Mouse (Mus musculus) heart, postnatal 36 days (tissue): Measurements from ENCODE around the gene Rbbp8nl. TPM values are rescaled to one million over a fixed set of nuclear protein-coding genes. Genes with fewer than 3 reads are reported as not detected.
A peak's percentile ranks its signal among the peaks of the same experiment; 100 is the strongest.
"Not testable (repeated sequence)": the region's sequence is repeated elsewhere in the genome, so short reads cannot be mapped to it uniquely, and the experiment has no call there.

Experiments used
- DNase-seq, 2 experiments: peaks; one replicate each; pipeline ENCODE4 v3.0.0; 2021 to 2022
- intact Hi-C: fragments of 180-260 bp; cut with DNase I; formaldehyde crosslinking; loops from one replicate; pipeline ENCODE4 v1.15.1; 2025
- total RNA-seq, 2 experiments: library from RNA; stranded (reverse); gene quantifications; 2 replicates each; pipeline ENCODE4 v1.2.3; 2021

The Rbbp8nl gene
- total RNA-seq, 2 experiments from 2014 or later = not detected

GRCm38 (mm10) chr2:180259826-180260609 lies 29.7 kb downstream of the Rbbp8nl start:
- intact Hi-C loops = loop anchor here (2.0 to 5.0 kb wide), 2 partner anchors 13 to 143 kb away; partner anchors contain the start of genes Cables2 and Osbpl2
- not testable (repeated sequence) for DNase-seq

- intact Hi-C loops = loop anchor here (2.0 to 5.0 kb wide), 2 partner anchors 14 to 142 kb away; partner anchors contain the start of genes Cables2 and Osbpl2
- DNase-seq = not testable (repeated sequence)
Observed at GRCm38 (mm10) chr2:180258951-180259484, 30.7 kb downstream of the Rbbp8nl start.

GRCm38 (mm10) chr2:180257963-180258865 lies 31.5 kb downstream of the Rbbp8nl start:
- intact Hi-C loops = loop anchor here (2.0 to 5.0 kb wide), 2 partner anchors 15 to 141 kb away; partner anchors contain the start of genes Cables2 and Osbpl2

GRCm38 (mm10) chr2:180257001-180257521 lies 32.6 kb downstream of the Rbbp8nl start, which contains the start of gene Rps21:
TSS of gene Rps21 (plus strand) at chr2:180257377.
- intact Hi-C loops = loop anchor here (5.0 kb wide), 1 partner anchor 140 kb away; the partner anchor contains the start of gene Osbpl2
- peak; percentile 94 to 95 for DNase-seq

More at GRCm38 (mm10) chr2:180257963-180258865, 31.5 kb downstream of the Rbbp8nl start:
- no peak for DNase-seq

- no peak for DNase-seq
- intact Hi-C loops = loop anchor here (5.0 kb wide), 1 partner anchor 139 kb away; the partner anchor contains the start of gene Osbpl2
Observed at GRCm38 (mm10) chr2:180256296-180257000, 33.2 kb downstream of the Rbbp8nl start.

GRCm38 (mm10) chr2:180255701-180256100 lies 34.0 kb downstream of the Rbbp8nl start:
- intact Hi-C loops = loop anchor here (5.0 kb wide), 1 partner anchor 138 kb away; the partner anchor contains the start of gene Osbpl2
- DNase-seq = no peak

GRCm38 (mm10) chr2:180254436-180255209 lies 35.1 kb downstream of the Rbbp8nl start:
- no peak for DNase-seq
- intact Hi-C loops = loop anchor here (5.0 kb wide), 2 partner anchors 137 to 337 kb away; partner anchors contain the start of gene Osbpl2

GRCm38 (mm10) chr2:180251838-180252237 lies 37.8 kb downstream of the Rbbp8nl start:
- DNase-seq = no peak
- intact Hi-C loops = loop anchor here (1.0 to 5.0 kb wide), 5 partner anchors 23 to 335 kb away; partner anchors contain the start of gene Adrm1

GRCm38 (mm10) chr2:180250930-180251611 lies 38.6 kb downstream of the Rbbp8nl start:
- intact Hi-C loops = loop anchor here (1.0 to 5.0 kb wide), 5 partner anchors 22 to 334 kb away; partner anchors contain the start of gene Adrm1

GRCm38 (mm10) chr2:180248947-180249660 lies 40.6 kb downstream of the Rbbp8nl start:
- no peak for DNase-seq
- intact Hi-C loops = no loop called here

More at GRCm38 (mm10) chr2:180250930-180251611, 38.6 kb downstream of the Rbbp8nl start:
- peak; percentile 83 to 86 for DNase-seq

GRCm38 (mm10) chr2:180247916-180248315 lies 41.8 kb downstream of the Rbbp8nl start:
- intact Hi-C loops = no loop called here
- DNase-seq = no peak

GRCm38 (mm10) chr2:180243108-180243507 lies 46.6 kb downstream of the Rbbp8nl start:
- no peak for DNase-seq
- intact Hi-C loops = no loop called here

GRCm38 (mm10) chr2:180238591-180238990 lies 51.1 kb downstream of the Rbbp8nl start:
- intact Hi-C loops = no loop called here

GRCm38 (mm10) chr2:180237601-180238345 lies 51.9 kb downstream of the Rbbp8nl start:
- intact Hi-C loops = no loop called here

More at GRCm38 (mm10) chr2:180238591-180238990, 51.1 kb downstream of the Rbbp8nl start:
- DNase-seq = no peak

GRCm38 (mm10) chr2:180236930-180237329 lies 52.7 kb downstream of the Rbbp8nl start:
- no peak for DNase-seq

More at GRCm38 (mm10) chr2:180237601-180238345, 51.9 kb downstream of the Rbbp8nl start:
- DNase-seq = no peak

GRCm38 (mm10) chr2:180236500-180236899 lies 53.2 kb downstream of the Rbbp8nl start:
- DNase-seq = no peak
- intact Hi-C loops = no loop called here

More at GRCm38 (mm10) chr2:180236930-180237329, 52.7 kb downstream of the Rbbp8nl start:
- intact Hi-C loops = no loop called here
